Mouse (Mus musculus): ENCODE measurements at regions not wholly inside any gene's neighbourhood (a gene's known extent, or its start where the extent isn't known, plus 50 kb on each side); places are given as distances from the start of the nearest gene placed in this dataset.

- ATAC-seq (replicated peaks in 1 of 2; ENCODE audit: insufficient read depth in 1 of 2, low FRiP score in 2 of 2, low TSS enrichment in 1 of 2, low read depth in 1 of 2, poor library complexity in 2 of 2, severe bottlenecking in 2 of 2) = no peak
Observed at GRCm38 (mm10) chr5:99782806-99783205, 53.9 kb upstream of the Rasgef1b start.

- ATAC-seq (replicated peaks in 1 of 2; ENCODE audit: insufficient read depth in 1 of 2, low FRiP score in 2 of 2, low TSS enrichment in 1 of 2, low read depth in 1 of 2, poor library complexity in 2 of 2, severe bottlenecking in 2 of 2) = no peak
Observed at GRCm38 (mm10) chr5:99785850-99786249, 57.0 kb upstream of the Rasgef1b start.

- ATAC-seq (replicated peaks in 1 of 2; ENCODE audit: insufficient read depth in 1 of 2, low FRiP score in 2 of 2, low TSS enrichment in 1 of 2, low read depth in 1 of 2, poor library complexity in 2 of 2, severe bottlenecking in 2 of 2) = no peak
Observed at GRCm38 (mm10) chr5:99787239-99787638, 58.4 kb upstream of the Rasgef1b start.

GRCm38 (mm10) chr5:99787665-99788366, 59.0 kb upstream of the Rasgef1b start:
- ATAC-seq (replicated peaks in 1 of 2; ENCODE audit: insufficient read depth in 1 of 2, low FRiP score in 2 of 2, low TSS enrichment in 1 of 2, low read depth in 1 of 2, poor library complexity in 2 of 2, severe bottlenecking in 2 of 2) = no peak

- no peak for ATAC-seq (replicated peaks in 1 of 2; ENCODE audit: insufficient read depth in 1 of 2, low FRiP score in 2 of 2, low TSS enrichment in 1 of 2, low read depth in 1 of 2, poor library complexity in 2 of 2, severe bottlenecking in 2 of 2)
Observed at GRCm38 (mm10) chr5:99790733-99791132, 61.9 kb upstream of the Rasgef1b start.

- no peak for ATAC-seq (replicated peaks in 1 of 2; ENCODE audit: insufficient read depth in 1 of 2, low FRiP score in 2 of 2, low TSS enrichment in 1 of 2, low read depth in 1 of 2, poor library complexity in 2 of 2, severe bottlenecking in 2 of 2)
Observed at GRCm38 (mm10) chr5:99800543-99800942, 71.7 kb upstream of the Rasgef1b start.

- ATAC-seq (replicated peaks in 1 of 2; ENCODE audit: insufficient read depth in 1 of 2, low FRiP score in 2 of 2, low TSS enrichment in 1 of 2, low read depth in 1 of 2, poor library complexity in 2 of 2, severe bottlenecking in 2 of 2) = no peak
Observed at GRCm38 (mm10) chr5:99801791-99802450, 73.1 kb upstream of the Rasgef1b start.

- no peak for ATAC-seq (replicated peaks in 1 of 2; ENCODE audit: insufficient read depth in 1 of 2, low FRiP score in 2 of 2, low TSS enrichment in 1 of 2, low read depth in 1 of 2, poor library complexity in 2 of 2, severe bottlenecking in 2 of 2)
Observed at GRCm38 (mm10) chr5:99826861-99827260, 79.2 kb upstream of the Vamp9 start.

- ATAC-seq (replicated peaks in 1 of 2; ENCODE audit: insufficient read depth in 1 of 2, low FRiP score in 2 of 2, low TSS enrichment in 1 of 2, low read depth in 1 of 2, poor library complexity in 2 of 2, severe bottlenecking in 2 of 2) = peak; percentile 32 to 71; a peak in 2 of 4 replicates
Observed at GRCm38 (mm10) chr5:99828516-99828915, 77.5 kb upstream of the Vamp9 start.

GRCm38 (mm10) chr5:99838236-99838775, 67.7 kb upstream of the Vamp9 start:
- ATAC-seq (replicated peaks in 1 of 2; ENCODE audit: insufficient read depth in 1 of 2, low FRiP score in 2 of 2, low TSS enrichment in 1 of 2, low read depth in 1 of 2, poor library complexity in 2 of 2, severe bottlenecking in 2 of 2) = no peak

GRCm38 (mm10) chr5:99839661-99840060, 66.4 kb upstream of the Vamp9 start:
- no peak for ATAC-seq (replicated peaks in 1 of 2; ENCODE audit: insufficient read depth in 1 of 2, low FRiP score in 2 of 2, low TSS enrichment in 1 of 2, low read depth in 1 of 2, poor library complexity in 2 of 2, severe bottlenecking in 2 of 2)

- ATAC-seq (replicated peaks in 1 of 2; ENCODE audit: insufficient read depth in 1 of 2, low FRiP score in 2 of 2, low TSS enrichment in 1 of 2, low read depth in 1 of 2, poor library complexity in 2 of 2, severe bottlenecking in 2 of 2) = no peak
Observed at GRCm38 (mm10) chr5:99840884-99841283, 65.2 kb upstream of the Vamp9 start.

GRCm38 (mm10) chr5:99845565-99846255, 60.3 kb upstream of the Vamp9 start:
- no peak for ATAC-seq (replicated peaks in 1 of 2; ENCODE audit: insufficient read depth in 1 of 2, low FRiP score in 2 of 2, low TSS enrichment in 1 of 2, low read depth in 1 of 2, poor library complexity in 2 of 2, severe bottlenecking in 2 of 2)

GRCm38 (mm10) chr5:99848158-99848988, 57.7 kb upstream of the Vamp9 start:
- ATAC-seq (replicated peaks in 1 of 2; ENCODE audit: insufficient read depth in 1 of 2, low FRiP score in 2 of 2, low TSS enrichment in 1 of 2, low read depth in 1 of 2, poor library complexity in 2 of 2, severe bottlenecking in 2 of 2) = no peak

GRCm38 (mm10) chr5:99849001-99849400, 57.1 kb upstream of the Vamp9 start:
- ATAC-seq (replicated peaks in 1 of 2; ENCODE audit: insufficient read depth in 1 of 2, low FRiP score in 2 of 2, low TSS enrichment in 1 of 2, low read depth in 1 of 2, poor library complexity in 2 of 2, severe bottlenecking in 2 of 2) = peak in 1 of 2 experiments; percentile 32; a peak in 1 of 4 replicates

GRCm38 (mm10) chr5:99852316-99852715, 53.7 kb upstream of the Vamp9 start:
- ATAC-seq (replicated peaks in 1 of 2; ENCODE audit: insufficient read depth in 1 of 2, low FRiP score in 2 of 2, low TSS enrichment in 1 of 2, low read depth in 1 of 2, poor library complexity in 2 of 2, severe bottlenecking in 2 of 2) = no peak
